Mouse (Mus musculus) cerebellum, adult 2 months (tissue): ENCODE results near the gene Zfp287.
"Not testable (repeated sequence)": the region's sequence is repeated elsewhere in the genome, so short reads cannot be mapped to it uniquely, and the experiment has no call there.

Source experiments
- CTCF ChIP-seq: fragments of 200-500 bp; IDR thresholded peaks from 2 replicates; pipeline ENCODE4 v1.5.1; 2011; ENCODE audit warnings: low read depth, mild to moderate bottlenecking, control low read depth, low read length, moderate library complexity, borderline replicate concordance; ENCODE audit not compliant: insufficient read depth
- POLR2A ChIP-seq: fragments of 200-500 bp; IDR thresholded peaks from 2 replicates; pipeline ENCODE4 v1.6.1; 2011; ENCODE audit warnings: low read length, control low read depth, borderline replicate concordance; ENCODE audit not compliant: insufficient read depth

DNA sequence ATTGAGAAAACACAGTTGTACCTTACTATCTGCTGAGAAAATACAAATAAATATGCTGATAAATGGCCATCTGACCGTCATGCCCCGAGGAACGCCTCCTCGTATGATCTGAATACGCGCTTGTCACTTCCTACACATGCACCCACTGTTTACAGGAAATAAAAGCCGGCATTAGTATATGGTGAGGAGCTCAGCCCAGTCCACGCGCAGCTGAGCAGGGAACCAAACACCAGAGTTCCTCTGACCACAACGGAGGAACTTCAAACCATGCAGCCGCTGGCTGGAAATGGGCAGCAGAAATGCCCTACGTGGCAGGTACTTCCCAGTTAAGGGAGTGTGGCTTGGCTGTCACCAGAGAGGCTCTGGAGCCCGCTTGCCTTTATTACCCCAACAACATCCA is 17.7 kb upstream of the Zfp287 start:
- not testable (repeated sequence) for TF ChIP-seq CTCF, POLR2A
